Mouse (Mus musculus) thymus, adult 2 months (tissue): ENCODE measurements at regions not wholly inside any gene's neighbourhood (a gene's known extent, or its start where the extent isn't known, plus 50 kb on each side); places are given as distances from the start of the nearest gene placed in this dataset.

Experiments used
- CTCF ChIP-seq: fragments of 200-500 bp; IDR thresholded peaks from 2 replicates; pipeline ENCODE4 v1.5.1; 2012; ENCODE audit warnings: mild to moderate bottlenecking, control low read depth, low read length, moderate library complexity, borderline replicate concordance; ENCODE audit not compliant: control insufficient read depth, poor library complexity, insufficient read depth; ENCODE audit errors: extremely low read depth
- POLR2A ChIP-seq: fragments of 200-500 bp; IDR thresholded peaks from 2 replicates; pipeline ENCODE4 v1.6.1; 2012; ENCODE audit warnings: mild to moderate bottlenecking, low read length, control low read depth, moderate library complexity; ENCODE audit not compliant: control insufficient read depth, poor library complexity, insufficient read depth; ENCODE audit errors: extremely low read depth

GRCm38 (mm10) chr3:41489571-41489970, 66.0 kb upstream of the Jade1 start:
- TF ChIP-seq CTCF (no peak), POLR2A (no peak)
